Mouse (Mus musculus) MN1 (cell line): ENCODE results near the gene Elf5.
A peak's percentile ranks its signal among the peaks of the same experiment; 100 is the strongest.

Experiments
- DNase-seq: peaks from one replicate; pipeline ENCODE4 v3.0.0-alpha.2; 2016; ENCODE audit warnings: low spot score

Gene Elf5

GRCm38 (mm10) chr2:103435110-103435509, 23.6 kb downstream of the Elf5 start:
- no peak for DNase-seq

DNA sequence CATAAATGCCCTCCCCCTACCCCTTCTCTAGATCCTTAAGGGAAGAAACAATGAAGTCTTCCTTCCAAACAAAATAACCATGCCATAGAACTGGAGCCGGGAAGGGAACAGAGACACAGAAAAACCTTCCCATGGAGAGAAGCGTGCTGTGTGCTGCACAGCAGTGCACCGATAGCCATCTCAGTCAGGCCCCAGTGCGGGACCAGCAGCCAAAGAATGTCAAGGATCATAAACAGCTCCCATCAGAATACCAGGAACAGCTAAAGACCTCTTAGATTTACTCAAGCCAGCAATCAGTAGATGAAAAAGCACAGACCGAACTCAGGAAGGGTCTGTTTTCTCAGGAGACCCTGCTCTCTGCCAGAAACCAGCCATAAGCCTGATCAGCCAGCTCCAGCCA, 25.0 kb downstream of the Elf5 start:
- DNase-seq = no peak

- DNase-seq = peak; percentile 17
These were observed 27.7 kb downstream of the Elf5 start for GRCm38 (mm10) chr2:103439071-103439622.

DNA sequence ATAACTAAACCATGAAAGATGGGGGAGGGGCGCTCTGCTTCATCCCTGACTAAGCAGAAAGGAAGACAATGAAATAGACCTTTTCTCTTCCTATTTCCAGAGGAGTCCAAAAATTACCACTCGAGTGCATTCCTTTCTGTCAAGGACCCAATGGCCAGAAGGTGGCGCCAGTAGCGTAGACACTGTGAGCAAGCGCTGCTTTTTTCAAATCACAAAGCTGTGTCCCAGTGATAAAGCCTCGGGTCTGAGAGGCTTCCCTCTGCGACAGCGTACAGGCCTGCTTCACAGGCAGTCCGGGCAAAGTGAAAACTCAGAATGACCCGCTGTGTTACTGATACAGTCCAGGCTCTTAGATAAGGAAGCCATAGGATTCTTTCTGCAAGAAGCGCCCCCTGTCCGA, 28.2 kb downstream of the Elf5 start:
- peak; percentile 76 for DNase-seq

DNA sequence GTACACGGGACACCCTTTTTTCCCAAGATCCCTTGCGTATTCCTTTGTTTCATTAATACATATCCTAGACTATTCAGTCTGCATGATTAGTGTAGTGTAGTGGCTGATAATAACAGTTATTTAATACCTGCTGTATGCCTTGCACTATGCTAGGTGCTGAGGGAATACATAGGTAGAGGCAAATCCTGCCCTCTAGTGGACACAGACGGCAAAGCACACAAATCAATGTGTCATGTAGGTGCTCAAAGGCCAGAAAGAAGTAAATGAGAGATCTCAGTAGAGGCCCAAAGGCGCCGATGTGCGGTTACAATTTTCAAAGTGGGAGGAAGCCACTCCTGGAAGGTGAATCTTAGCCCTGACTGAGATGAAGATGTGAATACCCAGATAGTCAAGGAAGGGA, 34.3 kb downstream of the Elf5 start:
- peak; percentile 52 for DNase-seq

DNA sequence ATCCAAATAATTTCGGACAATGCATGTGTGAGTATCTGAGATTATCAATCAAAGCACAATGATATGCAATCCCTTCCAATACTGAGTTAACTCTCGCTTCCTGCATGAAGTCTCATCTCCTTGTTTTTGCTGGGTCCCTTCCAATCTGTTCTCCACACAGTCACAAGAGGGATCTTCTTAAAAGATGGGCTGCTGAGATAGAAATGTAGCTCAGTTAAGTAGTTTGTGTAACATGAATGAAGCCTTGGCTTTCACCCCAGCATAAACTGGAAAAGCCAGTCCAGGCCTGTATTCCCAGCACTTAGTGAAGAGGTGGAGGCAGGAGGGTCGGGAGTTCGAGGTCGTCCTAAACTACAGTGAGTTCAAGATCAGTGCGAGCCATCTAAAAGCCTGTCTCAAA, 34.8 kb downstream of the Elf5 start:
- DNase-seq = no peak

- DNase-seq = no peak
These were observed 37.6 kb downstream of the Elf5 start for GRCm38 (mm10) chr2:103448947-103449560.

- DNase-seq = no peak
These were observed 38.3 kb downstream of the Elf5 start for GRCm38 (mm10) chr2:103449813-103450212.

- DNase-seq = no peak
These were observed 38.8 kb downstream of the Elf5 start for GRCm38 (mm10) chr2:103450267-103450666.

DNA sequence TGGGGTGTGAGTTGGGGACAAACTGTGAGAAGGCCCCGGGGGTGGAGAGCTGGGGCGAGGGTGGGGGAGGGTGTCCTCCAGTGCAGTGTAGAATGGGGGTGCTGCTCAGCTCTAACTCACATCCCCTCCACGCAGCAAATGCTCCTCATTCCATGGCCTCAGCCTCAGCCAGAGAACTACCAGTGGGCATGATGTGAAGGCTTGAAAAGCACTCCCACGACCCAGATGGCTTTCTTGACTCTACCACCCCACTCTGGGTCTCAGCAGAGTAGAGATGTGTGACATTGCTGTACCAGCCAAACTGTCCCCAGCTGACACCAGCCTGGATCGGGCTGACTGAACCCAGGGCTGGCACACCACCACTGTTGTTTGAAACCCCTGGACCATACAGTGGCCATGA, 41.1 kb downstream of the Elf5 start:
- DNase-seq = no peak

DNA sequence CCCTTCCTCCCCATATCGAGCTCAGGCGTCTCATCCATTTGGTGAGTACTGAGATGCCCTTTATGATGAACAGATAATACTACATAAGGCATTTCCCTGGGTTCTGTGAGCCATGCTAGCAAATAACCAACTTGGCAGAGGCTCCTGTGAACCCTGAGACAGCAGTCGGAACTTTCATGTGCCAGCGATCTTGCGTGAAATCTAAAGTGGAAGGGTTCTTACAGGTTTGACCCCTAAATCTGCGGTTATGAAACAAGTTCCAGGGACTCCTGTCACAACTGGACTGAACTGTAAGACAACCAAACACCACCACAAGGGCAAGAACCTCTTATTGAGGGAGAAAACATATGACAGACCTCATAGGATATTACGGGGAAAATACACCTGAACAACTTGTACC, 44.3 kb downstream of the Elf5 start:
- DNase-seq = no peak

DNA sequence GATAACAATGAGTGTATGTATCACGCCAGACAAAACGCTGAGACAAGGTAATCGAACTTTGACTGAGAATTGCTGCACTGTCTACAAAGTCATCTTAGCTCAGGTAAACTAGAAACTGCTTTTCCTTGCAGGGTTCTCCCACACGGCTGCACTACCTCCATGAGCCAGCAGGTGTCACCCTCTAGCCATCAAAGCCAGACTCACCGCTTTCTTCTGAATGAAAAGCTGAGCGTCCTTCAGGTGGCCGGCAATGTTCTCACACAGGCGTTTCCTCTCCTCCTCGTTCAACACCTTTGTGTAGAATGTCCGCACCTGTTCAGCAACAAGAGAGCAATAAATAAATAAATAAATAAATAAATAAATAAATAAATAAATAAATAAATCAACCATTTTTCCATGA, 45.2 kb downstream of the Elf5 start:
- DNase-seq = peak; percentile 82

DNA sequence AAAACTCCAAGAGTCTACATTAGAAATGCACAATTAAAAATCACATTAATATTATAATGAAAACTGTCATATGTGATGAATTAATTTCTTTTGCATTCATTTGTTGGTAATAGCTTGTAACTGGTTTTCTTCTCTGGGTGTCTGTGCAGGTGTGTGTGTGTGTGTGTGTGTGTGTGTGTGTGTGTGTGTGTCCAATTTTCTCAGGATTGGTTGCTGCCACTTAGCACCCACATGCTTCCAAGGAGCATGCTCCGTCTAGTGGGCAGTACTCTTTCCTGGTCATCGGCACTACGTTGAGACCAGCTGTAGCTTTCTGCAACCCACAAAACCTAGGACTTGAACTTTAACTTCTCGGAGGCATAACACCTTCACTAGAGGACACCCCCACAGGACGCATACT, 45.6 kb downstream of the Elf5 start:
- DNase-seq = no peak

DNA sequence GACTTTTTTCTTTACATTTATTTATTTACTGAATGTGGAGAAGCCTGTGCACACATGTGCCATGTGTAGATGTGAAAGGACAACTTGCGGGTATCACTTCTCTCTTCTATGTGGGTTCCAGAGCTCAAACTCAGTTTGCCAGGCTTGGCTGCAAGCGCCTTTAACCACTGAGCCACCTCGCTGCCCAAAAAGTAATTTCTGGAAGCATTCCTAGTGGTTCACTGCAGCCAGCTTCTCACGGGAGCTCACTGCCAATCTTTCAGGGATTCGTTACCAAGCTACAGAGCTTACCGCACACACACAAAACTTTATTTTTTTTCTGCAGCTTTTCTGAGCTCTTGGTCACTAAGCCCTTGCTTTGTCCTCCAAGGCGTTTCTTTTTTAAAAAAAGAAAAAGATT, 46.1 kb downstream of the Elf5 start:
- no peak for DNase-seq

- no peak for DNase-seq
These were observed 47.6 kb downstream of the Elf5 start for GRCm38 (mm10) chr2:103459069-103459468.

GRCm38 (mm10) chr2:103461210-103461609, 49.7 kb downstream of the Elf5 start:
- DNase-seq = no peak

DNA sequence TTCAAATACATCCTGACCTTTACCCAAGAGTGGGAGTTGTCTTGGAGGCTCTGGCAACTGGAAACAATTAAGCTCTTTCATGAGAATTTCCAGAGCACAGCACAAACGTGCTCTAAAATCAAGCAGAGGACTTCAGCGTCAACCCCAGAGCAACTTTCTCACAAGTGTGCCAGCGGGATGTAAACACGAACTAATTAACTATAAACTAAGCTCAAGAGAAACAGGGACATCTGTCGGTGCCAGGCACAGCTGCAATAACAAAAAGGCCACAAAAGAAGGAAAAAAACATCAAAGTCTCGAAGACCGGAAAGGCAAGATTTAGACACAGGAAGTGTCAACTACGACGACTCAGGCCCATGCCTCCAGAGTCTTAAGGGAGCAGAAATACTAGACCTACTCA, 50.3 kb downstream of the Elf5 start:
- no peak for DNase-seq

DNA sequence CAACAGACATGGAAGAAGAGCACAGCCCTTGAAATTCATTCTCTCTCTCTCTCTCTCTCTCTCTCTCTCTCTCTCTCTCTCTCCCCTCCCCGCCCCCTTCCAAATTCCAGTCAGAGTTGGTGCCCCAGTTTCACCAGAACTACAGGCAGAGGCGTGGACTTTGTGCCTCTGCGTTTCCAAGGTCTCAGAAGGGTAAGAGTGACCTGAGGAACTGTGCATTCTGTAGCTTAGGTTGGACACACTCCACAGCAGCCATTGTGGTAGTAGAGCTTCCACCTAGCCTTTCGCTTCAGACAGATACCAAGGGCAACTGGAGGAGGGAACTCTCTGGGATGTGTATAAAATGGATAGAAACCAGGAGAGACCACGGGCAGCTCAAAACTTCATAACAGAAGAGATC, 51.3 kb downstream of the Elf5 start:
- no peak for DNase-seq

- no peak for DNase-seq
These were observed 53.0 kb downstream of the Elf5 start for GRCm38 (mm10) chr2:103464524-103464923.

DNA sequence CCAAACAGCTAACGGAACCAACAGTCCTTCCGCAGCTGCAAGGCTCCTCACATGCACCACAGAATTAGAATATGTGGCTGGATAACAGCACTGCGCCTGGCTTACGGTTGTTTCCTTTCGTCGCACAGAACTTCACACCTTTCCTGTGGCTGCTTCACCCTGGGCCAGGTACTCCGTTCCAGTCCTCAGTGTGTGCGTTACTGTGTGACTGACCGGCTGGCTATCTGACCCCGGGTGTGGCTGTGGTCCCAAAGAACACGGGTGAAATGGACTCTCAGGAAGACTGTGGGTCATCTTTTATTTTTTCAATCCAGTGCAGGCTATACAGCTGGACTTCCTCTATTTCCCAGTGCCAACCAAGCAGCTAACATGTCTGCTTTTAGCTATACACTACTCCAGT, 53.9 kb downstream of the Elf5 start:
- no peak for DNase-seq

- no peak for DNase-seq
These were observed 54.8 kb downstream of the Elf5 start for GRCm38 (mm10) chr2:103466272-103466671.

DNA sequence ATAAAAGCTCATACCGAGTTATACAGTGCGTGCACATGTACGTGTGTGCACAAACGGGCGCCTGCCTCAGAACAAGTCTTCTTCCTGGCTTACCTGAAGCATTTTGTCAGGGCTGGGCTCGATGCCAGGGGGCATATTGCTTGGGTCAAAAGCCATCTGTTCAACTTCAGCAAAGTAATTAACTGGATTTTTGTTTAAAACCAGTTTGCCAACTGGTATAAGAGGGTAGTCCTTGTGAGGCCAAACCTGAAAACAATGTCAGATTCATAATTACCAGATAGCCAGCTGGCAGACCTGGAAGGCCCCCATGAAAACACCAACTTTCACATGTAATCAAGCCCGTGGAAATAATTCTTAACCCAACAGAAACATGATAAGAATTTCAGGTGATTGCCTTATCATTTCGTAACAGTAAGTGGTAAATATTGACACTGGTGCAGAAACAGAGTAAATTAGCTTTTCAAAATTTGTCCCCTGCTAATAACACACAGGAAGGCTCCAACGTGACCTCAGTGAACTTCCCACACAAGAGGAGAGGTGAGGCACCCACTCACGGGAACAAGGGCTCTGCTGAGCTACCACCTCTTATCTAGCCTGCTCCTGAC, 55.6 kb downstream of the Elf5 start:
- DNase-seq = no peak

- DNase-seq = no peak
These were observed 61.9 kb downstream of the Elf5 start for GRCm38 (mm10) chr2:103473362-103473761.

GRCm38 (mm10) chr2:103476180-103476579, 64.7 kb downstream of the Elf5 start:
- no peak for DNase-seq
